Mouse (Mus musculus) erythroblast, embryonic 14.5 days (primary cell): ENCODE data around the gene Tcam1.

ENCODE experiments used
- GATA1 ChIP-seq: IDR thresholded peaks from 2 replicates; pipeline ENCODE4 v1.6.1; 2012; ENCODE audit warnings: low read length, inconsistent platforms, mixed read lengths
- TAL1 ChIP-seq: IDR thresholded peaks from 3 replicates; pipeline ENCODE4 v1.6.1; 2012; ENCODE audit warnings: low read length, inconsistent platforms, mixed read lengths

DNA sequence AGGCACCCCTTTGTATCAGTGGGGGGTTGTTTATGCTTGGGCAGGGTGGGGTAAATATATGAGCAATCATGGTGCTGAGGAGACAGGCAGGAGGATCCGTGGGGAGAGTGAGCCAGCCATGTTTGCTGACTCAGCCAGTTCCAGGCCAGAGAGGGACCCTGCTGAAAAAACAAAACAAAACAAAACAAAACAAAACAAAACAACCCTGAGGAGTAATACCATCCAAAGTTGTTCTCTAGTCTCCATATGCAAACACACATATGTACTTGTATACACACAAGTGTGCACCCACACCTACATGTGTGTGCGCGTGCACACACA lies 29.6 kb downstream of the Tcam1 start:
- TF ChIP-seq GATA1 = no peak
- no peak for TF ChIP-seq TAL1
